Mouse (Mus musculus) forebrain, embryonic 13.5 days (tissue): ENCODE data around the gene Adal. TPM values are rescaled to one million over a fixed set of nuclear protein-coding genes. Genes with fewer than 3 reads are reported as not detected.

Experiments
- ATAC-seq: fragments of 200-750 bp; cut with Nextera tagmentation; 2 replicates; pipeline ENCODE4 v1.8.0; 2017
- H3K27ac ChIP-seq: fragments of 300-500 bp; sonication (generic); 2 replicates; pipeline ENCODE4 v1.5.1; 2015; ENCODE audit warnings: inconsistent platforms, mild to moderate bottlenecking, moderate library complexity
- H3K27me3 ChIP-seq: fragments of 300-500 bp; sonication (generic); 2 replicates; pipeline ENCODE4 v1.6.1; 2015; ENCODE audit warnings: mild to moderate bottlenecking, inconsistent platforms
- H3K36me3 ChIP-seq: fragments of 300-500 bp; sonication (generic); 2 replicates; pipeline ENCODE4 v1.6.1; 2015; ENCODE audit warnings: mild to moderate bottlenecking, inconsistent platforms; ENCODE audit not compliant: poor library complexity, severe bottlenecking
- H3K4me1 ChIP-seq: fragments of 300-500 bp; sonication (generic); 2 replicates; pipeline ENCODE4 v1.6.1; 2015; ENCODE audit warnings: inconsistent platforms
- H3K4me2 ChIP-seq: fragments of 300-500 bp; sonication (generic); 2 replicates; pipeline ENCODE4 v1.6.1; 2015; ENCODE audit warnings: inconsistent platforms, mild to moderate bottlenecking, moderate library complexity
- H3K4me3 ChIP-seq: fragments of 300-500 bp; sonication (generic); 2 replicates; pipeline ENCODE4 v1.5.1; 2015; ENCODE audit warnings: mild to moderate bottlenecking, inconsistent platforms
- H3K9ac ChIP-seq: fragments of 300-500 bp; sonication (generic); 2 replicates; pipeline ENCODE4 v1.6.1; 2015; ENCODE audit warnings: mild to moderate bottlenecking, inconsistent platforms
- H3K9me3 ChIP-seq: fragments of 300-500 bp; sonication (generic); replicated peaks from 2 replicates; pipeline ENCODE4 v1.6.1; 2016; ENCODE audit warnings: inconsistent platforms
- WGBS: fragments of 180-500 bp; shearing (Covaris S2); methylation state at CpG from one replicate; pipeline ENCODE4 v1.1.7; 2015; 5-methylcytosine and 5-hydroxymethylcytosine counted together
- polyA plus RNA-seq: library from polyadenylated mRNA; unstranded; fragments of >200 nt; fragmentation: Nextera tagmentation; extraction: Ambion mirVana; gene quantifications from 2 replicates; pipeline ENCODE4 v1.2.1, GENCODE M21; 2015

Gene Adal
- polyA plus RNA-seq, 1 experiment from 2014 or later = 28.7 TPM

DNA sequence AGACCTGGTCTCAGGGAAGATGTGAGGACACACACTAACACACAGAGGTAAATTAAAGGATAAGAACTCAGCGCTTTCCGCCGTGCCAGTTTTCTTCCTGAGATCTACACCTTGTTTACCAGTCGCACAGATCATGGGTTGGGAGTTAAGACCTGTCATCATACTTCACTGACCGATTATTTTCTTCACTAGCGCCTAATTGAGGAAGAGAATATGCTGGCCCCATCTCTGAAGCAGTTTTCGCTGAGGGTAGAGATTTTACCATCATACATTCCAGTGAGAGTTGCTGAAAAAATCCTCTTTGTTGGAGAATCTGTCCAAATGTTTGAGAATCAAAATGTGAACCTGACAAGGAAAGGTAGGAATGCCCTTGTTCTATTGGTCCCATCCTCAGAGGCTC, 43.9 kb downstream of the Adal start:
- no peak overlapping the region for H3K9ac ChIP-seq
- 95% methylated on average over 7 of the region's 7 CpGs for WGBS
- no peaks in the 10 kb centered on the region for H3K27me3 ChIP-seq
- no peaks in the 10 kb centered on the region for H3K4me1 ChIP-seq
- H3K9me3 ChIP-seq = no peaks in the 10 kb centered on the region
- H3K4me3 ChIP-seq = no peak overlapping the region
- no peak for ATAC-seq
- H3K27ac ChIP-seq = no peak overlapping the region
- peaks cover 74% of the 10 kb centered on the region for H3K36me3 ChIP-seq
- H3K4me2 ChIP-seq = no peak overlapping the region

- peaks cover 91% of the 10 kb centered on the region for H3K36me3 ChIP-seq
- no peak overlapping the region for H3K27ac ChIP-seq
- H3K4me3 ChIP-seq = no peak overlapping the region
- no peak overlapping the region for H3K9ac ChIP-seq
- no peak for ATAC-seq
- no peak overlapping the region for H3K4me2 ChIP-seq
- no peaks in the 10 kb centered on the region for H3K27me3 ChIP-seq
- no peaks in the 10 kb centered on the region for H3K9me3 ChIP-seq
- H3K4me1 ChIP-seq = no peaks in the 10 kb centered on the region
- 81% methylated on average over 1 of the region's 1 CpGs for WGBS
Observed at GRCm38 (mm10) chr2:121188530-121188929, 48.3 kb downstream of the Adal start.

DNA sequence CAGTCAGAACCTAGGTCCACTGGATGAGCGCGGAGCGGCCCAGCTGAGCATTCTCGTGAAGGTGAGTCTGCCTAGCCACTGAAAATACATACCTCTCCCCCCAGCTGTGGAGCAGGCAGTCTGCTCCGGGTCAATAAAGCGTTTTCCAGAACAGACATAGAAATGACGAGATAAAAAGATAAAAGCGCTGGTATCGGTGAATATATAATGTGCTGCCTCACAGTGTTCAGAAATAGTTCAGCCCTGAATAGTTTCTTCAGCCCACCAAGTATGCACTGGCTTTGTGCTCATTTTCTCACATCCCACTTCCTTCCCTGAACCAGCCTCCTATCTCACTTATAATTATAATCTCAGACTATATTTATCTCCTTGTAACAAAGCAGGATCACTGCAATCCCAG, 55.2 kb downstream of the Adal start:
- Histone ChIP-seq H3K4me2 (no peak overlapping the region), H3K9me3 (no peaks in the 10 kb centered on the region), H3K4me1 (no peaks in the 10 kb centered on the region), H3K9ac (no peak overlapping the region), H3K27ac (no peak overlapping the region), H3K27me3 (no peaks in the 10 kb centered on the region), H3K4me3 (no peak overlapping the region), H3K36me3 (peaks cover 98% of the 10 kb centered on the region)
- WGBS = 88% methylated on average over 9 of the region's 9 CpGs
- no peak for ATAC-seq

DNA sequence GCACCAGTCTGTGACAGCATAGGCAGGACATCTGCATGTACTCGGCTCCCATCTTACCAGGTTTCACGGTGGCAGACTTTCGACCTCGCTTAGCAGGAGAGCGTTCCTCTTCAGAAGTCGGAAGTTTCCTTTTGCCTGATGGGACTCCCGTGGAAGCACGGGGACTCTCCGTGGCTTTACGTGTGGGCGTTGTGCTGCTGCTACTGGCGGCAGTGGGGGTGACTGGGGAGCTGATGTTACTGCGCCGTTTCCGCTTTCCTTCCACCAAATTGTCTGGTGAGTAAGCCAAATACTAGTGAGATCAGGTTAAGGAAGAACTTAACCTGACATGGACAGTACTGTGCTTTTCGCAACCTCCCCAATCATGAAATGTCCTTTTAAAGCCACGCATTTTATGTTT, 64.0 kb downstream of the Adal start:
- Histone ChIP-seq H3K4me1 (no peaks in the 10 kb centered on the region), H3K27ac (no peak overlapping the region), H3K4me2 (no peak overlapping the region), H3K9me3 (no peaks in the 10 kb centered on the region), H3K9ac (no peak overlapping the region), H3K27me3 (no peaks in the 10 kb centered on the region), H3K4me3 (no peak overlapping the region), H3K36me3 (peaks cover 98% of the 10 kb centered on the region)
- WGBS = 94% methylated on average over 17 of the region's 17 CpGs
- ATAC-seq = no peak

Other genes with a start within 250 kb of the Adal start
- gene Ubr1, start 169.7 kb upstream of the Adal start, polyA plus RNA-seq = 32.1 and 34.9 TPM in 2 replicates
- 4.6 and 5.3 TPM in 2 replicates for gene Tmem62, start 163.4 kb upstream of the Adal start, polyA plus RNA-seq
- gene Ccndbp1, start 132.0 kb upstream of the Adal start, polyA plus RNA-seq = 61.6 TPM in 2 replicates
- gene Epb42, start 103.4 kb upstream of the Adal start, polyA plus RNA-seq = 0.59 and 0.67 TPM in 2 replicates
- gene Tgm5, start 54.6 kb upstream of the Adal start, polyA plus RNA-seq = 0.10 TPM in 1 of 2 replicates, not detected in the other
- not detected in 2 replicates for gene Tgm7, start 30.6 kb upstream of the Adal start, polyA plus RNA-seq
- 25.1 and 26.6 TPM in 2 replicates for gene Lcmt2, start 225 bp downstream of the Adal start, polyA plus RNA-seq
- gene Tubgcp4, start 30.2 kb downstream of the Adal start, polyA plus RNA-seq = 68.8 and 70.4 TPM in 2 replicates
- 11.9 and 12.1 TPM in 2 replicates for gene Zscan29, start 30.7 kb downstream of the Adal start, polyA plus RNA-seq
- gene Trp53bp1, start 131.0 kb downstream of the Adal start, polyA plus RNA-seq = 179 and 204 TPM in 2 replicates
- gene Map1a, start 149.2 kb downstream of the Adal start, polyA plus RNA-seq = 13.2 and 14.7 TPM in 2 replicates
- 14.0 and 15.5 TPM in 2 replicates for gene Ppip5k1, start 215.0 kb downstream of the Adal start, polyA plus RNA-seq
- 11.3 and 11.9 TPM in 2 replicates for gene Ckmt1, start 217.3 kb downstream of the Adal start, polyA plus RNA-seq
- gene Strc, start 246.7 kb downstream of the Adal start, polyA plus RNA-seq = not detected in 2 replicates